Mouse (Mus musculus): ENCODE data around the gene Nle1.
A peak's percentile ranks its signal among the peaks of the same experiment; 100 is the strongest.

GRCm38 (mm10) chr11:82890342-82890762 is 17.9 kb downstream of the Nle1 start, which contains the start of gene Rad51d:
- TF ChIP-seq POLR2A (IDR thresholded peaks at IDR 0.05; ENCODE audit: control insufficient read depth in 1 of 2, insufficient read depth in 1 of 2, low read depth in 1 of 2, low read length in 2 of 2, poor library complexity in 1 of 2) (peak; percentile 70 to 92), MAFK (IDR thresholded peaks at IDR 0.05; ENCODE audit: borderline replicate concordance, low read depth, low read length) (no peak), GATA1 (IDR thresholded peaks at IDR 0.05; ENCODE audit: low read depth, low read length) (no peak), CTCF (IDR thresholded peaks at IDR 0.05 in 2 of 3, conservative IDR thresholded peaks at IDR 0.05 in 1 of 3; ENCODE audit: control insufficient read depth in 1 of 3, insufficient read depth in 1 of 3, low read depth in 2 of 3, low read length in 3 of 3, poor library complexity in 1 of 3, severe bottlenecking in 1 of 3) (peak; percentile 64 to 100 (median 98)), ZKSCAN1 (IDR thresholded peaks at IDR 0.05; ENCODE audit: low read depth, low read length) (no peak), MAX (IDR thresholded peaks at IDR 0.05; ENCODE audit: low read length) (peak; percentile 14; the same call in 1 of the 2 replicates), ZNF384 (IDR thresholded peaks at IDR 0.05; ENCODE audit: low read depth, low read length) (peak; percentile 12; the same call in 1 of the 2 replicates), EP300 (IDR thresholded peaks at IDR 0.05; ENCODE audit: low read depth in 1 of 2, low read length in 2 of 2) (0 out of 4 replicates have a peak, but pooled peaks of 1 of the 2 experiments have one; percentile 26), ZMIZ1 (IDR thresholded peaks at IDR 0.05; ENCODE audit: low read depth, low read length) (peak; percentile 56), GABPA (IDR thresholded peaks at IDR 0.05; ENCODE audit: low read depth, low read length) (no peak)

Data from MEL (cell line).